Mouse (Mus musculus): ENCODE results near the gene Aagab.

The Aagab gene

GRCm38 (mm10) chr9:63649841-63650545, 47.5 kb downstream of the Aagab start:
- peak; percentile 81 for DNase-seq

GRCm38 (mm10) chr9:63650905-63651304, 48.4 kb downstream of the Aagab start:
- no peak for DNase-seq

- DNase-seq: no peak
Measured at GRCm38 (mm10) chr9:63651594-63651993, 49.1 kb downstream of the Aagab start.

- no peak for DNase-seq
Measured at GRCm38 (mm10) chr9:63653666-63654065, 51.2 kb downstream of the Aagab start.

- no peak for DNase-seq
Measured at GRCm38 (mm10) chr9:63654575-63654974, 52.1 kb downstream of the Aagab start.

GRCm38 (mm10) chr9:63655092-63655491, 52.6 kb downstream of the Aagab start:
- no peak for DNase-seq

GRCm38 (mm10) chr9:63657167-63657566, 54.7 kb downstream of the Aagab start:
- no peak for DNase-seq

- DNase-seq: no peak
Measured at GRCm38 (mm10) chr9:63658436-63658835, 56.0 kb downstream of the Aagab start.

GRCm38 (mm10) chr9:63658970-63659371, 56.5 kb downstream of the Aagab start:
- DNase-seq: no peak

- DNase-seq: no peak
Measured at GRCm38 (mm10) chr9:63660061-63660460, 57.6 kb downstream of the Aagab start.

- DNase-seq: no peak
Measured at GRCm38 (mm10) chr9:63660691-63661090, 58.2 kb downstream of the Aagab start.

GRCm38 (mm10) chr9:63662759-63663158, 60.3 kb downstream of the Aagab start:
- DNase-seq: no peak

- no peak for DNase-seq
Measured at GRCm38 (mm10) chr9:63663222-63663621, 60.8 kb downstream of the Aagab start.

- DNase-seq: no peak
Measured at GRCm38 (mm10) chr9:63664300-63664745, 61.9 kb downstream of the Aagab start.

GRCm38 (mm10) chr9:63664792-63665646, 62.6 kb downstream of the Aagab start:
- DNase-seq: no peak

- no peak for DNase-seq
Measured at GRCm38 (mm10) chr9:63666612-63667372, 64.3 kb downstream of the Aagab start.

- no peak for DNase-seq
Measured at GRCm38 (mm10) chr9:63667373-63667724, 64.9 kb downstream of the Aagab start.

GRCm38 (mm10) chr9:63668621-63669020, 66.2 kb downstream of the Aagab start:
- DNase-seq: no peak

- no peak for DNase-seq
Measured at GRCm38 (mm10) chr9:63669816-63670215, 67.4 kb downstream of the Aagab start.

- no peak for DNase-seq
Measured at GRCm38 (mm10) chr9:63672797-63673493, 70.5 kb downstream of the Aagab start.

GRCm38 (mm10) chr9:63673494-63673805, 71.0 kb downstream of the Aagab start:
- no peak for DNase-seq

GRCm38 (mm10) chr9:63674613-63675012, 72.2 kb downstream of the Aagab start:
- DNase-seq: no peak

GRCm38 (mm10) chr9:63677621-63678020, 75.2 kb downstream of the Aagab start:
- no peak for DNase-seq

Measured in thymus, postnatal 4 days (tissue).